Mouse (Mus musculus) thymus, adult 2 months (tissue): ENCODE measurements around the gene Nxpe3. TPM values are rescaled to one million over a fixed set of nuclear protein-coding genes. Genes with fewer than 3 reads are reported as not detected.

ENCODE experiments used
- DNase-seq: peaks from one replicate; pipeline ENCODE4 v3.0.0; 2021
- H3K27ac ChIP-seq: fragments of 200-500 bp; 2 replicates; pipeline ENCODE4 v1.5.1; 2012; ENCODE audit warnings: low read length, control low read depth; ENCODE audit not compliant: control insufficient read depth, insufficient read depth
- H3K27me3 ChIP-seq: fragments of 200-500 bp; 2 replicates; pipeline ENCODE4 v1.6.1; 2012; ENCODE audit warnings: mild to moderate bottlenecking, low read length, moderate library complexity, mixed read lengths; ENCODE audit not compliant: control insufficient read depth, insufficient read depth
- H3K36me3 ChIP-seq: fragments of 200-500 bp; 2 replicates; pipeline ENCODE4 v1.6.1; 2012; ENCODE audit warnings: mild to moderate bottlenecking, low read length, moderate library complexity; ENCODE audit not compliant: control insufficient read depth, insufficient read depth
- H3K4me1 ChIP-seq: fragments of 200-500 bp; replicated peaks from 2 replicates; pipeline ENCODE4 v1.6.1; 2012; ENCODE audit warnings: low read length; ENCODE audit not compliant: control insufficient read depth, insufficient read depth
- H3K4me3 ChIP-seq: fragments of 200-500 bp; 2 replicates; pipeline ENCODE4 v1.5.1; 2012; ENCODE audit warnings: mild to moderate bottlenecking, low read length, control low read depth, moderate library complexity; ENCODE audit not compliant: control insufficient read depth, insufficient read depth
- CTCF ChIP-seq: fragments of 200-500 bp; IDR thresholded peaks from 2 replicates; pipeline ENCODE4 v1.5.1; 2012; ENCODE audit warnings: mild to moderate bottlenecking, control low read depth, low read length, moderate library complexity, borderline replicate concordance; ENCODE audit not compliant: control insufficient read depth, poor library complexity, insufficient read depth; ENCODE audit errors: extremely low read depth
- POLR2A ChIP-seq: fragments of 200-500 bp; IDR thresholded peaks from 2 replicates; pipeline ENCODE4 v1.6.1; 2012; ENCODE audit warnings: mild to moderate bottlenecking, low read length, control low read depth, moderate library complexity; ENCODE audit not compliant: control insufficient read depth, poor library complexity, insufficient read depth; ENCODE audit errors: extremely low read depth
- WGBS: fragments of 180-500 bp; shearing (Covaris S2); methylation state at CpG from one replicate; pipeline ENCODE4 v1.1.7; 2018; 5-methylcytosine and 5-hydroxymethylcytosine counted together
- polyA plus RNA-seq: library from polyadenylated mRNA; depleted of rRNA; stranded (reverse); fragments of >200 nt; gene quantifications from 2 replicates; pipeline ENCODE4 v1.2.3, GENCODE M21; 2012

Gene Nxpe3
- polyA plus RNA-seq, 1 experiment, result 5.2 TPM

DNA sequence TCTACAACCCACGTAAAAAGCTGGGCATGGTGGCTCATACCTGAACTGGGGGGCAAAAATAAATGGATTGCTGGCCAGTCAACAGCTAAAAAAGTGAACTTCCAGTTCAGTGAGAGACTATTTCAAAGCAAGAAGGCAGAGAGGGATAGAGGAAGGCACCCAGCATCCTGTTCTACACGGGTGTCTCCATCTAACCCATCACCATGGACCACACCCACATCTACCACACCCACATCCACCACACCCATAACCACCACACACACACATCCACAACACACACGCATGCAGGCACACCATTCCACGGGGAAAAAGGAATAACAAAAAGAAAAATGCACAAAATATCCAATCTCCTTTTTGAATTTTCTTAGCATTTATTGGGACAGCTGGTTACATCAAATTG is 28.9 kb upstream of the Nxpe3 start:
- H3K27ac ChIP-seq, result no peak overlapping the region

DNA sequence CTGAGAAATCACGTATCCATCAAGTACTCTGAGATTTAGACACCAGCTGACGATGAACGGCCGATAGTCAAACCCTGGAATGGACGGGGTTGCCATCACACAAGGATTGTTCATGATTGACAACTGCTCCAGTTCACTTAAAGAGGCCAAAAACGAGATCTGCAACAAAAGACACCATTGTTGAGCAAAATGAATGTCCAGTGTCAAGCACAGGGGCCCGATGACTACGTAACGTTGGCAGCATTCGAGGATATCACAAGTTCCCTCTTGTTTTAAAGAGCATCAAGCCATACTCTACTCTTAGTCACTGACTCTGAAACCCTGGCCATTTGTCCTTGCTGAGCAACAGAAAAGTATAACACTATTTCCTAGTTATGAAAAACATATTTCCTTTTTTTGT is 27.0 kb upstream of the Nxpe3 start:
- TF ChIP-seq CTCF, result no peak
- no peak for TF ChIP-seq POLR2A
- H3K4me3 ChIP-seq, result no peak overlapping the region
- no peak overlapping the region for H3K27ac ChIP-seq
- H3K36me3 ChIP-seq, result peaks cover 72% of the 10 kb centered on the region
- no peaks in the 10 kb centered on the region for H3K27me3 ChIP-seq
- H3K4me1 ChIP-seq, result no peaks in the 10 kb centered on the region
- DNase-seq, result no peak
- WGBS, result 98% methylated on average over 10 of the region's 10 CpGs

More for the DNA sequence above, 28.9 kb upstream of the Nxpe3 start:
- DNase-seq, result no peak
- Histone ChIP-seq H3K4me3 (no peak overlapping the region), H3K27me3 (no peaks in the 10 kb centered on the region), H3K36me3 (peaks cover 62% of the 10 kb centered on the region), H3K4me1 (no peaks in the 10 kb centered on the region)
- no peak for TF ChIP-seq POLR2A
- no peak for TF ChIP-seq CTCF
- 71% methylated on average over 4 of the region's 4 CpGs for WGBS

DNA sequence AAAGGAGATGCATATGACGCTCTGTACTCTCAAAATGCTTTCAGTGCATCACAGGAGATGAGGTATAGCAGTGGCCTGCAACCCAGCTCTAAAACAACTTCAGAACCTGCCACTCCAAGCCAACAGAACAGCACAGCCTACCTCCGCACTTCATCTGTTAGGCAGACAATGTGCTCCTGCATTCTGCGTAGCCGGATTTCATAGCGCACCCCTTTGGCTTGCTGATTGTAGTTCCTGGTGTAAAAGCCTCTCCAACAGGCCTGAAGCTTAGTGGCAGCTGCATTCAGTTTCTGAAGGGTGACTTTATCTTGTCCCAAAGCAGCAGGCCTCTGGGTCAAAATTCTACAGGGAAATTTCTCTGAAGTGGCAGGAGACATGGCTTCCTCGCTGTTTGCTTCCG is 19.6 kb upstream of the Nxpe3 start:
- DNase-seq, result no peak
- Histone ChIP-seq H3K4me1 (no peaks in the 10 kb centered on the region), H3K36me3 (peaks cover 81% of the 10 kb centered on the region), H3K27ac (no peak overlapping the region), H3K4me3 (no peak overlapping the region), H3K27me3 (no peaks in the 10 kb centered on the region)
- WGBS, result 98% methylated on average over 7 of the region's 7 CpGs
- TF ChIP-seq POLR2A (no peak), CTCF (no peak)

DNA sequence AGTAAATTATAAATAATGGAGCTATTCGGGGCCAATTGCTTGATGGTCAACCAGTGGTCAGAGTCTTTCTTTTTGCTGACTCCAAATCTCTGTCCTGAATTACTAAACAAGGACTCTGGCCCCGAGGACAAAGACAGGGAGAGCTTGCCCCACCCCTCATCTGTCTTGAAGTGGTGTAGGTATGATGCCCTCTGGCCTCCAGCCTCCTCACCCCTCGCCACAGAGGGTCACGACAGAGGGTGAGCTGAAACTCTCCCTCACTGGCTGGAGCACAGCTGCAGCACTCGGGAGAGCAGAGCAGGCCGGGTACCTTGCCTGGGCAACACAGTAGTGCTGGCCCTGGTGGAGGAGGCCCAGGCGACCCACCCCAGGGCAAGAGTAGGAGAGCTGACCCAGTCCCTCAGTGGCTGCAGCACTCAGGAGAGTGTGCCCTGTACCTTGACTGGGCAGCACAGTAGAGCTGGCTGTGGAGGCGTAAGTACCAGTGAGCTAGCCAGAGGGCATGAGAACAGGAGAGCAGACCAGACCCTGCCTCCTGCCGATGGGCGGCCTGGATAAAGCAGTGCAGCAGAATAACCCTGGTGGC is 15.2 kb upstream of the Nxpe3 start:
- TF ChIP-seq POLR2A (no peak), CTCF (no peak)
- H3K4me3 ChIP-seq, result no peak overlapping the region
- peaks cover 74% of the 10 kb centered on the region for H3K36me3 ChIP-seq
- DNase-seq, result no peak
- no peak overlapping the region for H3K27ac ChIP-seq
- WGBS, result 95% methylated on average over 10 of the region's 10 CpGs
- no peaks in the 10 kb centered on the region for H3K27me3 ChIP-seq
- peaks cover 2% of the 10 kb centered on the region; the same call in 1 of the 2 replicates for H3K4me1 ChIP-seq

DNA sequence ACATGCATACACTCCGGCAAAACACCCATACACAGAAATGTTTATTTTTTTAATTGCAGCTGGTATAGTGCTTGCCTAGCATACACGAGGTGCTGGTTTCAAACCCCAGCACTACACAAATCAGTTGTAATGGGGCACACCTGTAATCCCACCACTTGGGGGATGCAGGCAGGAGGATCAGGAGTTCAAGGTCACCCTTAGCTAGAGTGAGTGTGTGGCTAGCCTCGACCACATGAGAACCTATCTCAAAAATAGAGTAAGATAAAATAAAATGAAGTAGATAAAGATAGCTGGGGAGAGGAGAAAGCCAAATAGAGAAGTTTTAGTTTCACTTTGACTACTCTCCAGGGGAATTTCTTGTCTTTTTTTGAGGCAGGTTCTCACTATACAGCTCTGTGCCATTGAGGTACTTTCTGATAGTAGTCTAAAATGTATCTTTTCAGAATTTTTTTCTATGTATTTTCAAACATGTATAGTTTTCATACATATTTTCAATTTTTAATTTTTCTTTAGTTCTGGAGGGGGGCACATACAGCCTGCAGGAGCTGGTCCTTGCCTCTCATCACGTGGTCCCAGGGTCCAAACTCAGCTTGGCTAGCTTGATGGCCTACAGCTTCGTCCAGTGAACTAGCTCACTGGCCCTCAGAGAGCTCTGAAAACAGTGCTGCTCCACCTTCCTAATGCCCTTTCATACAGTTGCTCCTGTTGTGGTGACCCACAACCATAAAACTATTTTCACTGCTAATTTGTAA is 12.0 kb upstream of the Nxpe3 start:
- TF ChIP-seq POLR2A (no peak), CTCF (no peak)
- peaks cover 2% of the 10 kb centered on the region; the same call in 1 of the 2 replicates for H3K4me1 ChIP-seq
- DNase-seq, result no peak
- peaks cover 60% of the 10 kb centered on the region for H3K36me3 ChIP-seq
- WGBS, result 85% methylated on average over 5 of the region's 5 CpGs
- no peaks in the 10 kb centered on the region for H3K27me3 ChIP-seq
- H3K4me3 ChIP-seq, result no peak overlapping the region
- 0 out of 2 replicates have a peak overlapping the region, but pooled peaks have one; percentile 41 for H3K27ac ChIP-seq

- Histone ChIP-seq H3K27me3 (no peaks in the 10 kb centered on the region), H3K4me1 (peaks cover 2% of the 10 kb centered on the region; the same call in 1 of the 2 replicates), H3K27ac (no peak overlapping the region), H3K4me3 (no peak overlapping the region), H3K36me3 (peaks cover 45% of the 10 kb centered on the region)
- no peak for TF ChIP-seq POLR2A
- no peak for TF ChIP-seq CTCF
- WGBS, result 96% methylated on average over 25 of the region's 25 CpGs
- no peak for DNase-seq
These were observed 10.3 kb upstream of the Nxpe3 start for GRCm38 (mm10) chr16:55905370-55905769.
